Mouse (Mus musculus) common myeloid progenitor, adult 5-6 weeks (primary cell): ENCODE results near the gene Dync1li1. TPM values are rescaled to one million over a fixed set of nuclear protein-coding genes. Genes with fewer than 3 reads are reported as not detected.
"Not testable (repeated sequence)": the region's sequence is repeated elsewhere in the genome, so short reads cannot be mapped to it uniquely, and the experiment has no call there.

ENCODE experiments used
- ATAC-seq: replicated peaks from 2 replicates; pipeline ENCODE4 v1.8.0; 2016; ENCODE audit warnings: low read depth, mild to moderate bottlenecking, moderate TSS enrichment, inconsistent platforms; ENCODE audit not compliant: poor library complexity, severe bottlenecking
- total RNA-seq: library from RNA; stranded (forward); fragments of 200-1000, 187-1606 nt; gene quantifications from 2 replicates; pipeline ENCODE4 v1.2.3, GENCODE M21; 2017

The Dync1li1 gene
- total RNA-seq, 1 experiment from 2014 or later = 44.7 TPM

DNA sequence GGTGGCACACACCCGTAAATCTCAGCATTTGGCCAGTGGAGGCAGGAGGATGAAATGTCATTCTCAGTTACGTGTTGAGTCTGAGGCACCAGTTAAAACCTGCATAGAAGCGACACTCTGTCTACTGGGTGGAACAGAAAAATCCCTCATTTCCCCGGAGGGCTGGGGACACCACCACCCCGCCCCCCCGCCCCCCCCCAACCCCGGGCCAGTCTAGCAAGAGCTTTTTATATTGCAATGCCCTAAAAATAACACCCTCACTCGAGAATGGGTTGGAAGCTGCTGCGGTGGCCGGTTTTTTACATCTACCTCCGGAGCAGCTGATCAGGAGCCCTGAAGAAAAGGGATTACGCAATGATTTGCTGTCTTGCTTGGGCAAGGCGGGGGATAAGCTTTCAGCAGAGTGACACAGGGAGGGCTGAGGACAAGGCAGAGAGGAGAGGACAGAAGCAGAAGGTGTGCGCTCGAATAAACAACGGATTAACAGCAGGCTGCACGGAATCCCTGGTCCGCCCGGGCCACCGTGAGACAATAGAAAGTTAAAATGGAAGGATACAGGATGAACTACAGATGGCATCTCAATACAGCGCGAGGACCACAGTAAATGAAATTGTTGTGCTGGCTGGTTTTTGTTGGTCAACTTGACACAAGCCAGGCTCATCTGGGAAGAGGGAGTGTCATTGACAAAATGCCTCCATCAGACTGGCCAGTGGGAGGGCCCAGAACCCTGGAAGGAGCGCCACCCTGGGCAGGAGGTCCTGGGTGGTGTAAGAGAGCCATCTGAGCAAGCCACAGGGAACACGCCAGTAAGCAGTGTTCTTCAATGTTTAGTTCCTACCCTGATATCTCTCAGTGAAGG, 15.7 kb upstream of the Dync1li1 start:
- peak; percentile 94 for ATAC-seq

DNA sequence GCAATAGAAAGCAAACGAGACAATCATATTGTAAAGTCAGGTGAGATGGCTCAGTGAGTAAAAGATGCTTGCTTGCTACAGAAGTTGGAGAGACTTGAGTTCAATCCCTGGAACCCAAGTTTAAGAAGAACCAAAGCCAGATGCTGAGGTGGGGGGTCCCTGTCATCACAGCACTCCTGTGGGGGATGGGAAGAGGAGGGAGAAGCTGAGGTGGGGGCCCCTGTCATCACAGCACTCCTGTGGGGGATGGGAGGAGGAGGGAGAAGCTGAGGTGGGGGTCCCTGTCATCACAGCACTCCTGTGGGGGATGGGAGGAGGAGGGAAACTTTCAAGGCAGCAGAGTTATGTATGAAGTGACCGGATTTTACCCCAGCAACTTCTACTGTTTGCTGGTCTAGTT, 15.0 kb upstream of the Dync1li1 start:
- no peak for ATAC-seq

DNA sequence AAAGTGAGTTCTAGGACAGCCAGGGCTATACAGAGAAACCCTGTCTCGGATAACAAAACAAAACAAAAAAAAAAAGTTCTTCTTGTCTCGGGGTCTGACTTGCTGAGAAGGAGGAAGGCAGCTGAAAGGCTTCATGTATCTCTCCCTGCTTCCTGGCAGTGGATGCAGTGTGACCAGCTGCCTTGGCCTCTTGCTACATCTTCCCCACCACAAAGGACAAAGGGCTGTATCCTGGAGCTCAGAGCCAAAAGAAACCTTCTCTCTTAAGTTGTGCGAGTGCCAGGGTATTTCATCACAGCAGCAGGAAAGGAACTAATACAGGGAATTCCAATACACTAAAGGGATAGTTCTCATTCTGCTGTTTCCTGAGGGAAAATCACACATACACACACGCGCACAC, 10.0 kb upstream of the Dync1li1 start:
- ATAC-seq = 0 out of 2 replicates have a peak, but pooled peaks have one; percentile 46

DNA sequence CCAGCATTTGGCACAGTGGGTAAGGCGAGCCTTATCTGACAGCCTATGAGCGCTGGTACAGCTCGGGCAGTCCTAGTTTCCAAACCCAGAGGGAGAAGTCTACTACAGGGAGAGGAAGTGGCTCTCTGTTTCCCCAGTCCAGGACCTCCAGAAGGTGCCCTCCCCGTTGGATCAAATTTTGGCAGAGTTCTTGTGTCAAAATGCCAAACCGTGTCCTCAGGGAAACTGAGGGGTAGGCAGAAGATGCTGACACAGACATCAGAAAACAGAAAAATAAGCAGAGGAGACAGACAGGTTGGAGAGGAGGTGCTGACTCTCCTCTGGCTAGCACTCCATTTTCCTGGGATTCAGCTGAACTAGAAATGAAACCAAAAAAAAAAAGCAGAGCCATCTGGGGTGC, 8.6 kb upstream of the Dync1li1 start:
- ATAC-seq = 0 out of 2 replicates have a peak, but pooled peaks have one; percentile 31

DNA sequence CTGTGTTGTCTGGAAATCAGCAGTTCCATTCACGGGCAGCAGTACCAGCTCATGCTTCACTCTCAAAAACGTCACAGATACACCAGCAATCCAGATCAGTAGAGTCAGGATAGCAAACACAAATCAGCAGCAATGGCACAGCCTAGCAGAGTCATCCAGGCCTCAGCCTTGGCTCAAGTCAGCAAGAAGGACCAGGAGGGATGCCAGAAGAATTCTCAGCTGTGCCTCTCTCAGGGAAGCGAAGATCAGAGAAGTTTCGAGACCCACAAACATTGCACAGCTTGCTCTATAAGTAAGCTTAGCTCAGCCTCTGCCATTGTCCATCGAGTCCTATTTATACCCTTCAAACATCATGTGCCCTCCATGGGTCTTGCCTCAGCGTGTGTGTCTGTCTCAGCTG, 8.1 kb upstream of the Dync1li1 start:
- ATAC-seq = no peak

DNA sequence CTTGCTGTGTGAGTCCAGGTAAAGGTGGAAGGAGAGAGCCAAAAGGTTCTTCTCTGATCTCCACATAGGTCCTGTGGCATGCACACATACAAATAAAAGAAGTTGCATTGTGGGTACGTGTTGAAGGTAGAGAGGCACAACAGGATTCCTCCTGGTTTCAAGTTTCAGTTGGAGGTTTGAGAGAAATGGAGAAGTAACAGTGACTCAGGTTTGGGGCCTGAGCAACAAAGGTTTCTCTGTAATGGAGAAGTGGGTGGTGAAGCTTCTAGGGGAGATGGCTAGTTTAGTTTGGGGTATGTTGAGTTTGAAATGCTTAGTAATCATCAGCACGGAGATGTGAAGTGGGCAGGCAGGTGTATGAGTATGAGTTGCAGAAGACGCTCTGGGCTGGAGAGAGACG, 6.4 kb upstream of the Dync1li1 start:
- ATAC-seq = peak; percentile 62

DNA sequence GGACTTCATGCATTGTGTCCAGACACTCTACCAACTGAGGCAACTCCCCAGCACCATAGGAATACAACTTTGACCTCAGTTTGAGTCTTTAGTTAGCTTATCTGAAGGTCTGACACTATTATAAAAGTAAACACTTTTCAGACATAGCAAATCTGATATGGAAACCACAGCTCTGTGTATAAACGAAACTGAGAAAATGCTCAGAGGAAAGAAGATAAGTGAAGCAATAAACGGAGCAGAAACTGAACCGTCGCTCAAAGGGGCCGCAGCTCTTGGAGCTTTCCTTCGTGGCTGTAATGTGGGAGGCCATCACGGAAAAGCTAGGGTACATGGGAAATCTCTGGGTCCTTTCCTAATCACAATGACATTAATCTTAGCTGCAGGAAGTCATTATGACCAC, 2.3 kb upstream of the Dync1li1 start:
- no peak for ATAC-seq

DNA sequence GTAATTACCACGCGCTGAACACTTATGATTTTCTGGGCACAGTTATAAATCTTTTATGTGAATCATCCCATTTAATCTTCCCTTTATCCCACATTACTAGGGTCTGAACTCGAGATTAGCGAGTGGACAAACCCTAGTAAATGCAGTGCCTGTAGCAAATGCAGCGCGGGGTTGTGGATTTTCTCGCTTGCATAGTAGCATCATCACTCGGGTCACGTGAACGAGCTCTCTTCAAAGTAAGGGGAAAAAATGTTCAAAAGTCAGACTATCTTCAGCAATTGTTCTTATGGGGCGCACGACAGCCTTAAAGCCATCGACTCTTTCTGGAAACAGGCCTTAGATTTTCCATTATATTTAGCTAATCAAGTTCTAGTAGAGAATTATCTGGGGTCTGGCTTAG, 951 bp upstream of the Dync1li1 start:
- ATAC-seq = no peak

DNA sequence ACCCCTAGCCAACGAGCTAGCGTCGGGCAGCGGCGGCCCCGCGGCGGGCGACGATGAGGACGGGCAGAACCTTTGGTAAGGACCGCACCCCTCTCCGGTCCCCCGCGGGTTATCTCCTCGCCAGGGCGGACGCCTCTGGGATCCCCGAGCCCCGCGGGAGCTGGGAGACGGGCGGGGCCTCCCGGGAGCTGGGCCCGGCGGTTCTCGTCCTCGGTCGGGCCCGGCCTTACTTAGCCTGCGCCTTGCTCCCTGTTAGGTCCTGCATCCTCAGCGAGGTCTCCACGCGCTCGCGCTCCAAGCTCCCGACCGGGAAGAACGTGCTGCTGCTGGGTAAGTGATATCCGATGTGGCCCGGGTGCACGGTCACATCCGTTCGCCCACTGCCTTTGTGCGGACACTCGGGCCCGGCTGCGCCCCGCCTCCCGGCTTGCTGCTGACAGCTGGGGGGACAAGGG, 390 bp downstream of the Dync1li1 start:
- ATAC-seq = peak; percentile 9; the same call in 1 of the 2 replicates

DNA sequence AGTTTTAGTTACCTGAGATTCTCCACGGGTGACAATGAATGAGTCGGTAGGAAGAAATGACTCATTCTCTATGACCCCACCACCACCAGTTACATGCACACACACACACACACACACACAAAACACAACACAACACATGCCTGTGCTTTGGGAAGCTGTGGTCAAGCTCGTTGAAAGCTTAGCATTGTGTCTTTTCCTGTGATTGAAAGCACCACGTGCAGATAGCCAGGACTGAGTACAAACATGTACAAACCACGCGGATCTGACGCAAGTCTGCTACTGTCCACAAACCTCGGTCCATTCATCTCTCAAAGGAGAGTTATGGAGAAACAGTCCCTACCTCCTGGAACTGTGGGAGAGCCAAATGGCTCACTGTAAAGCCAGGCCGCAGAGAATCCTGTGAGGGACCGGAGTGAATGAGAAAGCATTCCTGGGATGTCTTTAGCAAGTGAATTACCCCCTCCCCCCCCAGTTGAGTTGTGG, 1.6 kb downstream of the Dync1li1 start:
- peak; percentile 13; the same call in 1 of the 2 replicates for ATAC-seq

DNA sequence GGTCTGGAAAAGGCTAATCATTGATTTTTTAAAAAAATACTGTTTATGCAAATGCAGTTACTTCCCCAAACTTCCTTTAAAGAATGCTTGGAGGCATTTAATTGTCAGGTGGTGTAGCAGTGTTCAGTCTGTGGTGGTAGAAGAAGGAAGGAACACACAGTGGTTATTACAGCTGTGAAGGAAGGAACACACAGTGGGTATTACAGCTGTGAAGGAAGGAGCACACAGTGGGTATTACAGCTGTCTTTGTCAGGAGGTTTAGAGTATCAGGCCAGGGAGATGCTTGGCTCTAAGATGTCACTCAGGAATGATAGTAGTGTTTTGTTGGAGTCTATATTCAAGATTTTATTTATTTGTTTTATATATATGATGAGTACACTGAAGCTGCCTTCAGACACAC, 2.5 kb downstream of the Dync1li1 start:
- no peak for ATAC-seq

DNA sequence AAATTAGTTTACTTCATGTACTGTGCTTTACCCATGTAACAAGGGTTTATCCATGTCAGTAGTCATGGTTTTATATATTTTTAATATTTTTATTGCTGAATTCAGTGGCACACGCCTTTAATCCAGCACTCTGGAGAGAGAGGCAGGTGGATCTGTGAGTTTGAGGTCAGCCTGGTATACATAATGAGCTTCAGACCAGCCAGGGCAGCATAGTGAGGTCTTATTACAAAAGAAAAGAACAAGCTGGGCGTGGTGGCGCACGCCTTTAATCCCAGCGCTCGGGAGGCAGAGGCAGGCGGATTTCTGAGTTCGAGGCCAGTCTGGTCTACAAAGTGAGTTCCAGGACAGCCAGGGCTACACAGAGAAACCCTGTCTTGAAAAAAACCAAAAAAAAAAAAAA, 7.1 kb downstream of the Dync1li1 start:
- not testable (repeated sequence) for ATAC-seq

DNA sequence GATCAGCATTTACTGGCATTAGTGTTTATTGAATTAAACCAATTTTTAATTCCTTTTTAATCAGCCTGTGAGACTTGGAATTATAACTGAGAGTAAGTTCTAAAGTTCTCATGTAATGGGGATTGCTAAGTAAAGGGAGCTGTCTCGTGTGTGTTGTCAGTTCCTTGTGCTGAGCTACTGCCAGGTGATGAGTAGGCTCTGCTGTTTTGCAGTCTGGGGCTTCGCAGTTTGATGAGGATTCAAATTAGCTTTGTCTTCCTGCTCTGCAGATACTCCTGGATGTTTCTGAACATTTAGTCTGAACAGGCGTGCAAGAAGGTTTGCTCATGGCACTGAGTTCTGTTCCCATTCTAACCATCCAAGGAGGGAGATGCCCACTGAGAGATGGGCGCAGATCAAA, 8.5 kb downstream of the Dync1li1 start:
- no peak for ATAC-seq

DNA sequence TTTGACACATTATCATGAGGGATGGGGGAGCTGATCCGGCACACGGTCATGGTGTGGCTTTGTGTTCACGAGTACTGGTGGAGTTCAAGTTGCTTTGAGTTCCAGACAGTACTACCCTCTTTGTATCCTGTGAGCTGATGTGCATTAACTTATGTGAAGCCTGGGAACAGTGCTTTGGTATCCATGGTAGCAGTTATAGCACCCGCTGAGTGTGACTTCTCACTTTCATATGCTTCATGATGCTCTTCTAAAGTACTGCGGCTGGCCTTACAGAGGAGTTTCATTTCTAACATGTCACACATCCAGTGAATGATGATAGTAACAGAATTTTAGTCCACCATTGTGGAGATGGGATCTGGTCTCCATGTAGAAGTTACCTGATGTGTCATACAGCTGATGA, 9.3 kb downstream of the Dync1li1 start:
- ATAC-seq = no peak

DNA sequence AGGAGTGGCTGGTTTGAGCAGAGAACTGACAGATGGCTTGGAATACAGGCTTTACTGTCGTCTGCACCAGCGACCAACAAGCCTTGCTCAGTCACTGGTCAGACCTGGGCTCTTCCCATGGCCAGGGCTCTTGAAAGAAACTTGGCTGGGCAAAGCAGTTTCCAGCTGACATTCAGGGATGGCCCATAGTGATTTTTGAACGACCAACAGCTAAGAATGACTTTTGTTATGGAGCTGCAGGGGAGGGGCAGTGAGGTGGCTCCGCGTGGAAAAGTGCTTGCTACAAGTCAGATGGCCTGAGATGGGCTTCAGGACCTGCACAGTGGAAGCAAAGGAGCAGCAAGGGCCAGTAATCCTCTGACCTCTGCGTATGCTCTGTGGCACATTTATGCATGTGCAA, 10.7 kb downstream of the Dync1li1 start:
- no peak for ATAC-seq

DNA sequence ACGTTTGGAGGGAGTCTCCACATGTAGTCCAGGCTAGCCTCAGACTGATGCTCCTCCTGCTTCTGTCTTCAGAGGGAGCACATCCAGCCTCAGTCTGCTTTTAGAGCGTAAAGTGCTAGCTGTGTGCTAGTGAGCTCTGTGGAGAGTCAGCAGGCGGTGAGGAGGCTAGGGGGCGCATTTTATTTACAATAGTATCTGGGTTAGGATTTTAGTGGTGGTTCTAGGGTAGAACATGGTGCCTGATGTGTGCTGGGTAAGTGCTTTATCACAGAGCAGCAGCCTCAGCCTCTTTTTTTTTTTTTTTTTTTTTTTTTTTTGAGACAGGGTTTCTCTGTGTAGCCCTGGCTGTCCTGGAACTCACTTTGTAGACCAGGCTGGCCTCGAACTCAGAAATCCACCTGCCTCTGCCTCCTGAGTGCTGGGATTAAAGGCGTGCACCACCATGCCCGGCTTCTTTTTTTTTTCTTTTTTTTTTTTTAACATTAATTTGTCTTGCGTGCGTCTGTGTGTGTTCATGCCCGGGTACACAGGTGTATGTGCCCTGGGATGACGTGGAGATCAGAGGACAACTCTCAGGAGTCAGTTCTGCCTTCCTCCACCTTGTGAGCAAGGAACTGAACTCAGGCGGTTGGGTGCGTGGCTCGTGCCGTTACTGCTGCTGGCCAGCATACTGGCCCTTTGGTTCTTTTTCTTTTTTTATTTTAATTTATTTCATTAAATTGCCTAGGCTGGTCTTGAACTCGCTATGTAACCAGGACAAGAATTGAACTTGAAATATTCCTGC, 11.5 kb downstream of the Dync1li1 start:
- peak; percentile 54; the same call in 1 of the 2 replicates for ATAC-seq

DNA sequence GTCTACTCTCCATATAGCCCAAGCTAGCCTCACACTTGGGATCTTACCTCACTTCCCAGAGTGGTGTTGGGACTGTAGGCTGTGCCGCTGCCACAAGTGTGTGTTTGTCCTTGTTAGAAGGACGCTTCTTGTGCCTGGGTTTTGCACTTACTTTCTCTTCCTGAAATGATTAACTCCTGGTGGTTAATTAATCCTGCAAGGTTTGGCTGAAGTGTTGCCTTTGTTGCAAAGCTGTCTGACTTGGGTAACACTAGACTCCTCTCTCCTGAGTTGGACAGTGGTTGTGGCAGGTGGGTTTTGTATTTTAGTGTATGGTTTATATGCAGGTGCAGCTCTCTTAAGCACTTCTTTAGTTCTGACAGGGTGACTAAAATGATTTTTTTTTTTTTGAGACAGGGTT, 12.4 kb downstream of the Dync1li1 start:
- ATAC-seq = no peak

DNA sequence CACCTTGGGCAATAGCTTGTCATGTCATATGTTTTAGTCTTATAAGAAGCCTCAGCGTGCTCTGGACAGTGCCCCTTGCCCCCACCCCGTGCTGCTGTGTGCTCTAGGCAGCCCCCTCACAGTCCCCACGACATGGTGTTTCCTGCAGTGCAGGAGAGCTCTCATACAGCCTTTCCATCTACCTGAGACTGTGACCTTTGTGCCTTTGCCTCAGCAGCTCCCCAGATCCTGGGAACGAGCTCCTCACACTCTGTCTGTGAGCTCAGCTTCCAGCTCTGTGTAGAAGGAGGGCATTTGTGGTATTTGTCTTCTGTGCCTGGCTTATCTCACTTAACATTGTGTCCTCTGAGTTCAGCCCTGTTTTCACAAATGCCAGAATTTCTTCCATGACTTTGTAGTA, 13.3 kb downstream of the Dync1li1 start:
- no peak for ATAC-seq

DNA sequence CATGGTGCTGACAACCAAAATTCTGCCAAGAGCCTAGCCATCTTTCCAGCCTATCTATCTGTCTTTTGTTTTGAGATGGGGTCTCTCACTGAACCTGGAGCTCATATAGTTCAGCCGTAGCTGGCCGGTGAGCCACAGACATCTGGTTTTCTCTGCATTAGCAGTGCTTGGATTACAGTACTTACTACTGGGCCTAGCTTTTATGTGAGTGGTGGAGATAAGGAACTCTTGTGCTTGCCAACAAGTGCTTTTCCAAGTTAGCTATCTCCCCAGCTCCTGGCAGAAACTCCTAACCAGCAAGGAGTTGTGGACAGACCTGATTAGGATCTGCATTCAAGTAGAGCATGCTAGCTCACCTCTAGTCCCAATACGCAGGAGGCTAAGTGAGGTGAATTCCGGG, 19.2 kb downstream of the Dync1li1 start:
- ATAC-seq = no peak

DNA sequence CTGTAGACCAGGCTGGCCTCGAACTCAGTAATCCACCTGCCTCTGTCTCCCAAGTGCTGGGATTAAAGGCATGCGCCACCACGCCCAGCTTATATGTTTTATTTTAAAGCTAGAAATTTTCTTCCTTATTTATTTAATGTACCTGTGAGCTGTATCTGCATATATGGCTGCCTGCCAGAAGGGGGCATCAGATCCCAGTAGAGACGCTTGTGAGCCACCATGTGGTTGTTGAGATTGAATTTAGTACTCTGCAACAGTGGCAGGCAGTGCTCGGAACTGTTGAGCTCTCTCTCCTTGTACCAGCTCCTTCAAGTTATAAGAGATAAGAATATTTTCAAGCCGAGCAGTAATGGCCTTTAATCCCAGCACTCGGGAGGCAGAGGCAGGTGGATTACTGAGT, 21.8 kb downstream of the Dync1li1 start:
- ATAC-seq = peak; percentile 87

DNA sequence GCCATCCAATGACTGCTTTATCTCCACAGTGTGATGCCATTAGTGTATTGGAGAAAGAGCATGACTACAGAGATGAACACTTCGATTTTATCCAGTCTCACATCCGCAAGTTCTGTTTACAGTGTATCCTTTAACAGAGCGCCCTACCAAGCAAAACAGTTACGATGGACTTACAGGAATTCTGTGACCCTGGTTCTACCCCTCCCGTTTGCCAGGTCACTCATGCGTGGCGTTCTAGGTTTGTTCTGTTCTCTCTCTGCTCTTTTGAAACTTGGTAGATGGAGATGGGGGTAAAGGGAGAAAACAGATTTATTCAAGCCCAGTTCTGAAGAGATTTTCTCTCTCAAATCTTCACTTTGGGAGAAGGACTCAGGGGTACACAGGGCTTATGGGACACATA, 24.9 kb downstream of the Dync1li1 start:
- ATAC-seq = no peak
